In genomic region chr13:74769871-74770270, GRCm38 (mm10) we compare ENCODE assay signal across 8 mouse cellular contexts. TPM values are rescaled to one million over a fixed set of nuclear protein-coding genes. Genes with fewer than 3 reads are reported as not detected.
DNase-seq lines count a peak whose midpoint lies in the region; ATAC-seq and TF ChIP-seq lines count a peak whose summit lies in the region.

No protein-coding gene starts in this region.

- H3K36me3 ChIP-seq in heart, embryonic 10.5 days = 0 out of 2 replicates have a peak, but pooled peaks cover 2% of the 10 kb centered on the region
- no peaks in the 10 kb centered on the region for H3K36me3 ChIP-seq in limb, embryonic 14.5 days (ENCODE audit: control insufficient read depth, insufficient read depth, low read length)
- H3K36me3 ChIP-seq in midbrain, postnatal 0 days (ENCODE audit: insufficient read depth, low read length) = no peaks in the 10 kb centered on the region

- peak overlapping the region; percentile 95 for H3K27ac ChIP-seq in brown adipose tissue, adult 24 weeks (replicated peaks; ENCODE audit: low read depth, low read length)
- H3K27ac ChIP-seq in heart, embryonic 10.5 days = peak overlapping the region; percentile 89
- peak overlapping the region; percentile 72 for H3K27ac ChIP-seq in limb, embryonic 14.5 days (replicated peaks; ENCODE audit: low read depth, low read length)
- H3K27ac ChIP-seq in midbrain, postnatal 0 days (ENCODE audit: low read depth, low read length) = no peak overlapping the region

- H3K9me3 ChIP-seq in heart, embryonic 10.5 days = no peaks in the 10 kb centered on the region
- no peaks in the 10 kb centered on the region for H3K9me3 ChIP-seq in limb, embryonic 14.5 days (ENCODE audit: control insufficient read depth, low read length)
- no peaks in the 10 kb centered on the region for H3K9me3 ChIP-seq in midbrain, postnatal 0 days (ENCODE audit: low read length)

- TF ChIP-seq POLR2A in limb, embryonic 14.5 days (IDR thresholded peaks at IDR 0.05; ENCODE audit: borderline replicate concordance, extremely low read depth, insufficient read depth, insufficient read length) = no peak

- peak overlapping the region; percentile 66 for H3K4me2 ChIP-seq in limb, embryonic 14.5 days (replicated peaks; ENCODE audit: low read depth, low read length, severe bottlenecking)
- H3K4me2 ChIP-seq in midbrain, postnatal 0 days (ENCODE audit: low read depth, low read length, poor library complexity, severe bottlenecking) = peak overlapping the region; percentile 61

- H3K9ac ChIP-seq in limb, embryonic 14.5 days (ENCODE audit: low read depth, low read length, severe bottlenecking) = peak overlapping the region; percentile 56
- H3K9ac ChIP-seq in midbrain, postnatal 0 days (replicated peaks; ENCODE audit: low read length, poor library complexity, severe bottlenecking) = no peak overlapping the region

- 5% methylated on average over 8 of the region's 8 CpGs for WGBS in heart, embryonic 10.5 days
- 8% methylated on average over 6 of the region's 8 CpGs for WGBS in limb, embryonic 14.5 days
- WGBS in midbrain, postnatal 0 days = 15% methylated on average over 8 of the region's 8 CpGs

- peak; percentile 28; the same call in 1 of the 2 replicates for ATAC-seq in limb, embryonic 14.5 days (ENCODE audit: low FRiP score, low read depth)
- peak; percentile 48; the same call in 1 of the 2 replicates for ATAC-seq in midbrain, postnatal 0 days (ENCODE audit: low FRiP score)

- TF ChIP-seq CTCF in midbrain, postnatal 0 days (IDR thresholded peaks at IDR 0.05) = no peak

- no peaks in the 10 kb centered on the region for H3K27me3 ChIP-seq in heart, embryonic 10.5 days (ENCODE audit: insufficient read depth, poor library complexity, severe bottlenecking)
- H3K27me3 ChIP-seq in limb, embryonic 14.5 days (ENCODE audit: control insufficient read depth, insufficient read depth, low read length) = no peaks in the 10 kb centered on the region
- H3K27me3 ChIP-seq in midbrain, postnatal 0 days (ENCODE audit: insufficient read depth, low read length) = no peaks in the 10 kb centered on the region

- H3K4me3 ChIP-seq in brown adipose tissue, adult 24 weeks (ENCODE audit: insufficient read depth, low read depth, low read length) = peak overlapping the region; percentile 82
- H3K4me3 ChIP-seq in heart, embryonic 10.5 days = peak overlapping the region; percentile 64
- peak overlapping the region; percentile 53 for H3K4me3 ChIP-seq in limb, embryonic 14.5 days (replicated peaks; ENCODE audit: low read length)
- peak overlapping the region; percentile 40 for H3K4me3 ChIP-seq in midbrain, postnatal 0 days (ENCODE audit: low read depth, low read length)

- H3K4me1 ChIP-seq in brown adipose tissue, adult 24 weeks (ENCODE audit: control insufficient read depth, insufficient read depth, insufficient read length, low read length) = peaks cover 3% of the 10 kb centered on the region; the same call in 1 of the 2 replicates
- no peaks in the 10 kb centered on the region for H3K4me1 ChIP-seq in heart, embryonic 10.5 days
- no peaks in the 10 kb centered on the region for H3K4me1 ChIP-seq in limb, embryonic 14.5 days (ENCODE audit: control insufficient read depth, insufficient read depth, low read length)
- no peaks in the 10 kb centered on the region for H3K4me1 ChIP-seq in midbrain, postnatal 0 days (ENCODE audit: insufficient read depth, low read length)

- DNase-seq in kidney, adult 9 months = peak; percentile 6
- no peak for DNase-seq in kidney, adult 8-10 months
- no peak for DNase-seq in heart, embryonic 10.5 days (ENCODE audit: low spot score)
- DNase-seq in limb, embryonic 14.5 days (ENCODE audit: low spot score) = no peak
- DNase-seq in midbrain, postnatal 0 days (ENCODE audit: low spot score) = no peak
- DNase-seq in right cerebral cortex, postnatal 36 days (ENCODE audit: low spot score in 2 of 2) = no peak
- no peak for DNase-seq in gastrocnemius, postnatal 25 days

RNA-seq across cellular contexts. Expression of gene Cast, which starts 38.7 kb away (rescaled TPM):
- polyA plus RNA-seq in brown adipose tissue, adult 24 weeks (2012; ENCODE audit: insufficient read depth, insufficient read length, missing spikeins) = 53.3 and 62.5 TPM in 2 replicates
- polyA plus RNA-seq in heart, embryonic 10.5 days (2016; fragmentation: Nextera tagmentation; extraction: Ambion mirVana) = 36.0 and 54.4 TPM in 2 replicates
- 16.4 and 26.9 TPM in 2 replicates for polyA plus RNA-seq in limb, embryonic 14.5 days (2012; rRNA removed)
- 46.9 and 47.3 TPM in 2 replicates for polyA plus RNA-seq in limb, embryonic 14.5 days (2014; fragmentation: Nextera tagmentation; extraction: Ambion mirVana)
- 5.0 and 7.7 TPM in 2 replicates for total RNA-seq in midbrain, postnatal 0 days (2014; rRNA removed)
- 4.7 and 5.5 TPM in 2 replicates for polyA plus RNA-seq in midbrain, postnatal 0 days (2015; fragmentation: Nextera tagmentation; extraction: Ambion mirVana)
- total RNA-seq in gastrocnemius, postnatal 25 days (2021) = 100 to 1,000 TPM in 1 of 2 experiments, 10 to 100 TPM in 1; 80.0 to 104 TPM
